Mouse (Mus musculus): ENCODE results near the gene Twf2.

The Twf2 gene

GRCm38 (mm10) chr9:106179454-106179853 lies 23.5 kb upstream of the Twf2 start:
- DNase-seq (ENCODE audit: low read depth, low spot score): no peak

- no peak for DNase-seq (ENCODE audit: low read depth, low spot score)
These were observed 22.9 kb upstream of the Twf2 start for GRCm38 (mm10) chr9:106179964-106180363.

- no peak for DNase-seq (ENCODE audit: low read depth, low spot score)
These were observed 20.8 kb upstream of the Twf2 start for GRCm38 (mm10) chr9:106182146-106182545.

- DNase-seq (ENCODE audit: low read depth, low spot score): no peak
These were observed 18.9 kb upstream of the Twf2 start for GRCm38 (mm10) chr9:106183996-106184395.

GRCm38 (mm10) chr9:106191355-106191754 lies 11.6 kb upstream of the Twf2 start:
- DNase-seq (ENCODE audit: low read depth, low spot score): no peak

GRCm38 (mm10) chr9:106192024-106192423 lies 10.9 kb upstream of the Twf2 start:
- no peak for DNase-seq (ENCODE audit: low read depth, low spot score)

GRCm38 (mm10) chr9:106192998-106193397 lies 9.9 kb upstream of the Twf2 start:
- peak; percentile 83 for DNase-seq (ENCODE audit: low read depth, low spot score)

- DNase-seq (ENCODE audit: low read depth, low spot score): no peak
These were observed 8.7 kb upstream of the Twf2 start for GRCm38 (mm10) chr9:106193930-106194807.

- DNase-seq (ENCODE audit: low read depth, low spot score): no peak
These were observed 7.2 kb upstream of the Twf2 start for GRCm38 (mm10) chr9:106195693-106196092.

GRCm38 (mm10) chr9:106197081-106197713 lies 5.7 kb upstream of the Twf2 start:
- DNase-seq (ENCODE audit: low read depth, low spot score): peak; percentile 80

GRCm38 (mm10) chr9:106197732-106198131 lies 5.2 kb upstream of the Twf2 start:
- no peak for DNase-seq (ENCODE audit: low read depth, low spot score)

GRCm38 (mm10) chr9:106198962-106199458 lies 3.9 kb upstream of the Twf2 start:
- DNase-seq (ENCODE audit: low read depth, low spot score): peak; percentile 89

- peak; percentile 71 for DNase-seq (ENCODE audit: low read depth, low spot score)
These were observed 3.2 kb upstream of the Twf2 start, which contains the start of gene Ppm1m for GRCm38 (mm10) chr9:106199535-106200272. Ppm1m (minus strand) TSS chr9:106199746.

GRCm38 (mm10) chr9:106201895-106202294 lies 1.0 kb upstream of the Twf2 start:
- DNase-seq (ENCODE audit: low read depth, low spot score): no peak

- no peak for DNase-seq (ENCODE audit: low read depth, low spot score)
These were observed 1.3 kb downstream of the Twf2 start for GRCm38 (mm10) chr9:106203990-106204851.

GRCm38 (mm10) chr9:106205713-106206290 lies 2.9 kb downstream of the Twf2 start:
- no peak for DNase-seq (ENCODE audit: low read depth, low spot score)

- DNase-seq (ENCODE audit: low read depth, low spot score): no peak
These were observed 3.6 kb downstream of the Twf2 start for GRCm38 (mm10) chr9:106206515-106206914.

- DNase-seq (ENCODE audit: low read depth, low spot score): no peak
These were observed 5.3 kb downstream of the Twf2 start for GRCm38 (mm10) chr9:106208181-106208580.

- no peak for DNase-seq (ENCODE audit: low read depth, low spot score)
These were observed 7.0 kb downstream of the Twf2 start for GRCm38 (mm10) chr9:106209954-106210353.

GRCm38 (mm10) chr9:106210853-106211609 lies 8.1 kb downstream of the Twf2 start:
- no peak for DNase-seq (ENCODE audit: low read depth, low spot score)

Measured in A20 (cell line).